Mouse (Mus musculus): ENCODE results near the gene Olfr1217. TPM values are rescaled to one million over a fixed set of nuclear protein-coding genes. Genes with fewer than 3 reads are reported as not detected.
"Not testable (repeated sequence)": the region's sequence is repeated elsewhere in the genome, so short reads cannot be mapped to it uniquely, and the experiment has no call there.

Gene Olfr1217
- total RNA-seq (2015) = not detected in 2 replicates
- total RNA-seq (2017) = not detected in 2 replicates

DNA sequence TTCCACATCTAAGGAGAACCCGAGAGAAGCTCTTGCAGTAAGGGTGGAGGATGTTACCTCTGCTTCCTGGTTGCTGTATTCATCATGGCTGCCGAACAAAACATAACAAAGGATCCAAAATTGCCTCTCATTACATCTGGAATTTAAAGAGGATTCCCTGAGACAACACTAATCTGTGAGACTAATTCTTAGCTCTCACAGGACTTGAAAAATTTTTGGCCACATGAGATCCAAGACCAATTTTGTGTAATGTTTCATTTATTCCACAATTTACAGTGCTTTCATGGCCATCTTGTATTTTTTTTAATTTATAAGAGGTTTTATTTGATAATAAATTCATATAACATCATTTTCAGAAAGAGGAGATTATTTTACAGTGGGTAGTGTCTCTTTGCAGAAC, at the start of gene Olfr1217:
Gene Olfr1217, minus strand, starts transcription at position 101 of the 400 bp plus-strand sequence.
- ATAC-seq (replicated peaks; ENCODE audit: poor library complexity) = no peak

GRCm38 (mm10) chr2:89081487-89081886, 49.6 kb upstream of the Olfr1217 start:
- ATAC-seq (replicated peaks; ENCODE audit: poor library complexity) = no peak

GRCm38 (mm10) chr2:89061087-89061486, 29.2 kb upstream of the Olfr1217 start, which contains the start of gene Olfr1218:
Olfr1218 (minus strand) TSS chr2:89061187.
- no peak for ATAC-seq (replicated peaks; ENCODE audit: poor library complexity)

DNA sequence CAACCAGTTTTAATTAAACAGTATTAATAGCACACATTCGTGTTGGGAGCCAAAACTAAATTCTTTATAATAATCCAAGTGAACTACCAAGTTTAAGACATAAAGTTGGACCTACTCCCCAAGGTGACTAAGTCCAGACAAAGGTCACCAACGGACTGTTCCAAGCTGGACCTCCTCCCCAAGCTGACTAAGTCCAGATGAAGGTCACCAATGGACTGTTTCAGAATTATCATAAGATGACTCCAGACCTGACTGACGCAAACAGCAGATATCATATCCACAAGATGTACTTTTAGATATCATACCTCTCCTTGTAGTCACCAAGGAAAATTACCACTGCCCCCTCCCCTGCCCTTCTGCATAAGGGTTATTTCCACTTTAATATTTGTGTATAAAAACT, 10.4 kb downstream of the Olfr1217 start:
- not testable (repeated sequence) for ATAC-seq (replicated peaks; ENCODE audit: poor library complexity)

- ATAC-seq (replicated peaks; ENCODE audit: poor library complexity) = no peak
These were observed 13.6 kb downstream of the Olfr1217 start, which contains the start of gene Olfr1216 for GRCm38 (mm10) chr2:89018240-89018639. Olfr1216 (minus strand) TSS chr2:89018340.

- no peak for ATAC-seq (replicated peaks; ENCODE audit: poor library complexity)
These were observed 25.0 kb downstream of the Olfr1217 start, which contains the start of gene Olfr1215 for GRCm38 (mm10) chr2:89006873-89007272. Olfr1215 (minus strand) TSS chr2:89006973.

DNA sequence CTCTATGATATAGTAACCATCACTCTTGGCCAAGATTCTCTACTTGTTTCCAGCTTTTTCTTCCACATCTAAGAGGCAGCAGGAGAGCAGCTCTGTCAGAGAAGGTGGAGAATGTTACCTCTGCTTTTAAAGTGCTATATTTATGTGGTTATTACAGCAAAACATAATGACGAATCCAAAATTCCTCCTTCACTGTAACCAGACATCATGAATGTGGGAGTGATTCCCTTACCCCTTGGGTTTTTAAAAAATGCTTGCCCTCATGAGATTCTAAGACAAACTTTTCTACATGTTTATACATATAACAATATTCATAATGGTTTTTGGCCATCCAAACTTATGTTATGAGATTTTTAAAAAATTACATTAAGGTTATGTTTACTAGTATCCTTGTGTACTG, 39.3 kb downstream of the Olfr1217 start, which contains the start of gene Olfr1214:
Gene Olfr1214, minus strand, starts transcription at position 101 of the 400 bp plus-strand sequence.
- ATAC-seq (replicated peaks; ENCODE audit: poor library complexity) = no peak

GRCm38 (mm10) chr2:88980181-88980580, 51.7 kb downstream of the Olfr1217 start, which contains the start of gene Gm13762:
Gm13762 (minus strand) TSS chr2:88980281.
- ATAC-seq (replicated peaks; ENCODE audit: poor library complexity) = no peak

Other genes starting within 250 kb of the Olfr1217 start
- gene Olfr1201, start 239.0 kb downstream of the Olfr1217 start, total RNA-seq (2015) = not detected in 2 replicates
- not detected in 2 replicates for gene Olfr1201, start 239.0 kb downstream of the Olfr1217 start, total RNA-seq (2017)
- not detected in 2 replicates for gene Olfr1202, start 217.6 kb downstream of the Olfr1217 start, total RNA-seq (2015)
- not detected in 2 replicates for gene Olfr1202, start 217.6 kb downstream of the Olfr1217 start, total RNA-seq (2017)
- not detected in 2 replicates for gene Olfr1205, start 202.3 kb downstream of the Olfr1217 start, total RNA-seq (2015)
- not detected in 2 replicates for gene Olfr1205, start 202.3 kb downstream of the Olfr1217 start, total RNA-seq (2017)
- gene Olfr1204, start 182.8 kb downstream of the Olfr1217 start, total RNA-seq (2015) = not detected in 2 replicates
- gene Olfr1204, start 182.8 kb downstream of the Olfr1217 start, total RNA-seq (2017) = not detected in 2 replicates
- gene Olfr1206, start 168.8 kb downstream of the Olfr1217 start, total RNA-seq (2015) = not detected in 2 replicates
- gene Olfr1206, start 168.8 kb downstream of the Olfr1217 start, total RNA-seq (2017) = not detected in 2 replicates
- gene Olfr1208, start 129.8 kb downstream of the Olfr1217 start, total RNA-seq (2015) = not detected in 2 replicates
- not detected in 2 replicates for gene Olfr1208, start 129.8 kb downstream of the Olfr1217 start, total RNA-seq (2017)
- gene Olfr1209, start 116.9 kb downstream of the Olfr1217 start, total RNA-seq (2015) = not detected in 2 replicates
- gene Olfr1209, start 116.9 kb downstream of the Olfr1217 start, total RNA-seq (2017) = not detected in 2 replicates
- gene Olfr1211, start 94.0 kb downstream of the Olfr1217 start, total RNA-seq (2015) = not detected in 2 replicates
- not detected in 2 replicates for gene Olfr1211, start 94.0 kb downstream of the Olfr1217 start, total RNA-seq (2017)
- gene Olfr1212, start 78.1 kb downstream of the Olfr1217 start, total RNA-seq (2015) = not detected in 2 replicates
- gene Olfr1212, start 78.1 kb downstream of the Olfr1217 start, total RNA-seq (2017) = not detected in 2 replicates
- gene Gm13762, start 51.8 kb downstream of the Olfr1217 start, total RNA-seq (2015) = not detected in 2 replicates
- gene Gm13762, start 51.8 kb downstream of the Olfr1217 start, total RNA-seq (2017) = not detected in 2 replicates
- gene Olfr1214, start 39.4 kb downstream of the Olfr1217 start, total RNA-seq (2015) = not detected in 2 replicates
- gene Olfr1214, start 39.4 kb downstream of the Olfr1217 start, total RNA-seq (2017) = not detected in 2 replicates
- not detected in 2 replicates for gene Olfr1215, start 25.1 kb downstream of the Olfr1217 start, total RNA-seq (2015)
- not detected in 2 replicates for gene Olfr1215, start 25.1 kb downstream of the Olfr1217 start, total RNA-seq (2017)
- not detected in 2 replicates for gene Olfr1216, start 13.7 kb downstream of the Olfr1217 start, total RNA-seq (2015)
- gene Olfr1216, start 13.7 kb downstream of the Olfr1217 start, total RNA-seq (2017) = not detected in 2 replicates
- not detected in 2 replicates for gene Olfr1218, start 29.1 kb upstream of the Olfr1217 start, total RNA-seq (2015)
- gene Olfr1218, start 29.1 kb upstream of the Olfr1217 start, total RNA-seq (2017) = not detected in 2 replicates
- not detected in 2 replicates for gene Olfr1219, start 51.4 kb upstream of the Olfr1217 start, total RNA-seq (2015)
- not detected in 2 replicates for gene Olfr1219, start 51.4 kb upstream of the Olfr1217 start, total RNA-seq (2017)
- not detected in 2 replicates for gene Olfr1220, start 74.8 kb upstream of the Olfr1217 start, total RNA-seq (2015)
- gene Olfr1220, start 74.8 kb upstream of the Olfr1217 start, total RNA-seq (2017) = not detected in 2 replicates
- gene Olfr1221, start 85.2 kb upstream of the Olfr1217 start, total RNA-seq (2015) = not detected in 2 replicates
- not detected in 2 replicates for gene Olfr1221, start 85.2 kb upstream of the Olfr1217 start, total RNA-seq (2017)
- not detected in 2 replicates for gene Olfr1222, start 101.0 kb upstream of the Olfr1217 start, total RNA-seq (2015)
- gene Olfr1222, start 101.0 kb upstream of the Olfr1217 start, total RNA-seq (2017) = not detected in 2 replicates
- not detected in 2 replicates for gene Olfr1223, start 119.5 kb upstream of the Olfr1217 start, total RNA-seq (2015)
- gene Olfr1223, start 119.5 kb upstream of the Olfr1217 start, total RNA-seq (2017) = not detected in 2 replicates
- not detected in 2 replicates for gene Olfr1224-ps1, start 132.0 kb upstream of the Olfr1217 start, total RNA-seq (2015)
- gene Olfr1224-ps1, start 132.0 kb upstream of the Olfr1217 start, total RNA-seq (2017) = not detected in 2 replicates
- not detected in 2 replicates for gene Olfr1225, start 142.6 kb upstream of the Olfr1217 start, total RNA-seq (2015)
- not detected in 2 replicates for gene Olfr1225, start 142.6 kb upstream of the Olfr1217 start, total RNA-seq (2017)
- gene Olfr1226, start 168.0 kb upstream of the Olfr1217 start, total RNA-seq (2015) = not detected in 2 replicates
- not detected in 2 replicates for gene Olfr1226, start 168.0 kb upstream of the Olfr1217 start, total RNA-seq (2017)
- gene Olfr1228, start 222.0 kb upstream of the Olfr1217 start, total RNA-seq (2015) = not detected in 2 replicates
- gene Olfr1228, start 222.0 kb upstream of the Olfr1217 start, total RNA-seq (2017) = not detected in 2 replicates